Mouse (Mus musculus) neural tube, embryonic 12.5 days (tissue): ENCODE results near the gene Ahcyl1. TPM values are rescaled to one million over a fixed set of nuclear protein-coding genes. Genes with fewer than 3 reads are reported as not detected.
A peak's percentile ranks its signal among the peaks of the same experiment; 100 is the strongest.

Source experiments
- ATAC-seq: fragments of 200-750 bp; cut with Nextera tagmentation; 2 replicates; pipeline ENCODE4 v1.8.0; 2017; ENCODE audit warnings: low read depth, mild to moderate bottlenecking, moderate TSS enrichment, moderate library complexity; ENCODE audit not compliant: low FRiP score
- H3K27ac ChIP-seq: fragments of 300-500 bp; sonication (generic); 2 replicates; pipeline ENCODE4 v1.5.1; 2016
- H3K27me3 ChIP-seq: fragments of 300-500 bp; sonication (generic); replicated peaks from 2 replicates; pipeline ENCODE4 v1.6.1; 2016; ENCODE audit warnings: mild to moderate bottlenecking
- H3K36me3 ChIP-seq: fragments of 300-500 bp; sonication (generic); 2 replicates; pipeline ENCODE4 v1.6.1; 2016; ENCODE audit warnings: mild to moderate bottlenecking
- H3K4me1 ChIP-seq: fragments of 300-500 bp; sonication (generic); 2 replicates; pipeline ENCODE4 v1.6.1; 2016
- H3K4me2 ChIP-seq: fragments of 300-500 bp; sonication (generic); replicated peaks from 2 replicates; pipeline ENCODE4 v1.6.1; 2016; ENCODE audit warnings: mild to moderate bottlenecking
- H3K4me3 ChIP-seq: fragments of 300-500 bp; sonication (generic); 2 replicates; pipeline ENCODE4 v1.5.1; 2016
- H3K9ac ChIP-seq: fragments of 300-500 bp; sonication (generic); 2 replicates; pipeline ENCODE4 v1.6.1; 2016; ENCODE audit warnings: mild to moderate bottlenecking
- H3K9me3 ChIP-seq: fragments of 300-500 bp; sonication (generic); 2 replicates; pipeline ENCODE4 v1.6.1; 2016; ENCODE audit warnings: mild to moderate bottlenecking
- WGBS: fragments of 180-500 bp; shearing (Covaris S2); methylation state at CpG from one replicate; pipeline ENCODE4 v1.1.7; 2016; 5-methylcytosine and 5-hydroxymethylcytosine counted together
- polyA plus RNA-seq: library from polyadenylated mRNA; unstranded; fragments of >200 nt; fragmentation: Nextera tagmentation; extraction: Ambion mirVana; gene quantifications from 2 replicates; pipeline ENCODE4 v1.2.1, GENCODE M21; 2016

Gene Ahcyl1
- polyA plus RNA-seq, 1 experiment from 2014 or later = 137 TPM

DNA sequence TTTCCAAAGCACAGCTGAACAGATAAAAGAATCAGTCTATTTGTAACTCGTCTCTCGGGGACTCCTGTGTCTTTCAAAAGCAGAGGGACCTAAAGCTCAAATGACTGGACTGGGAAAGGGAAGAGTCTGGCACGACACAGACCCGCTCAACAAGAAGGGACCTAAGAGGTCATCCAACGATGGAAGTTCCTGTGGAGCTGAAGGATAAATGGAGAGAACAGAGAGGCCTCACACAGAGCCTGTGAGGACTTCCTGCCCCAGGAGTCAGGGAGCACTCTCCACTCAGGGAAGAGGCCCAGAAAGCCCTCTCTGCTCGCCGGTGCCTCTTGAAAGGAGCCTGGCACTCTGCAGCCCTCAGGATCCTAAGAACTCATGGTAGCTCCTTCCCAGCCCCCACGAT is 60.5 kb downstream of the Ahcyl1 start:
- H3K27me3 ChIP-seq = no peaks in the 10 kb centered on the region
- no peaks in the 10 kb centered on the region for H3K9me3 ChIP-seq
- 65% methylated on average over 8 of the region's 8 CpGs for WGBS
- H3K36me3 ChIP-seq = no peaks in the 10 kb centered on the region
- ATAC-seq = no peak
- H3K27ac ChIP-seq = no peak overlapping the region
- no peak overlapping the region for H3K4me3 ChIP-seq
- no peak overlapping the region for H3K9ac ChIP-seq
- H3K4me2 ChIP-seq = no peak overlapping the region
- no peaks in the 10 kb centered on the region for H3K4me1 ChIP-seq

DNA sequence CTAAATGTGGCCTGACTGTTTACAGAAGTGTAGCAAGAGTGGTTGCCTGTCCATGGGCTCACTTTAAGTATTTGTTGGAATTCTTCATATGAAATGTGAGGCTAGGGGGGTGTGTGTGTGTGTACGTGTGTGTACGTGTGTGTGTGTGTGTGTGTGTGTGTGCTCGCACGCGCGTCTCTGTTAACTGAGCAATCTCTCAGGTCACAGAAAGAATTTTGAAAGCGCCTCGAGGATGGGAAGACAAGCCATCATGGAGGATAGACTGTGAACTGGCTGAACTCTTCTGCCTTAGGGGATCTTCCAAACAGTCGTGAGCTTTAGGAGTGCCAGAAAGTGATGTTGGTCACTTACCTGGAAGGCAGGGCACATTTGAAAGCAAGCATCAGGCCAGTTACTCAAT is 62.5 kb downstream of the Ahcyl1 start:
- Histone ChIP-seq H3K27ac (no peak overlapping the region), H3K36me3 (peaks cover 3% of the 10 kb centered on the region; the same call in 1 of the 2 replicates), H3K4me3 (no peak overlapping the region), H3K9ac (no peak overlapping the region), H3K27me3 (no peaks in the 10 kb centered on the region), H3K9me3 (no peaks in the 10 kb centered on the region), H3K4me2 (no peak overlapping the region), H3K4me1 (peaks cover 13% of the 10 kb centered on the region)
- ATAC-seq = no peak
- 91% methylated on average over 9 of the region's 9 CpGs for whole genome bisulfite sequencing

DNA sequence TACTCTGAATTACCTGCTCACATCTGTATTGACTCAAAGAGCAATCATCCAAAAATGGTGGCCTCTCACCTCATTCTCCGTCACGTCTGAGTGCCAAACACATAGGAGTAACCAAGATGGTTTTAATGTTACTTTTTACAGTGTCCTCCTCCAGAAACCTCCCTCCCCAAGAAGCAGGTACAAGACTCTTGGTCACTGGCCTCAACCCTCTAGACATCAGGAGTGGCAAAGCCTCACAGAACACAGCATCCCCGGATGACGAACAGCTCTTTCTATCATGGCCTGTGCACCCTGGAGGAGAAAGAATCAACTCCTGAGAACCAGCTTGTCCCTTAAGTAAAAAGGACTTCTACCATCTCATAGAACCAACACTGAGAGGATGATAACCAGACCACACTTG is 63.6 kb downstream of the Ahcyl1 start:
- no peak overlapping the region for H3K4me3 ChIP-seq
- no peak for ATAC-seq
- H3K27me3 ChIP-seq = no peaks in the 10 kb centered on the region
- no peak overlapping the region for H3K27ac ChIP-seq
- WGBS = 94% methylated on average over 4 of the region's 4 CpGs
- H3K4me2 ChIP-seq = no peak overlapping the region
- no peak overlapping the region for H3K9ac ChIP-seq
- H3K9me3 ChIP-seq = no peaks in the 10 kb centered on the region
- H3K4me1 ChIP-seq = peaks cover 13% of the 10 kb centered on the region
- peaks cover 6% of the 10 kb centered on the region for H3K36me3 ChIP-seq

DNA sequence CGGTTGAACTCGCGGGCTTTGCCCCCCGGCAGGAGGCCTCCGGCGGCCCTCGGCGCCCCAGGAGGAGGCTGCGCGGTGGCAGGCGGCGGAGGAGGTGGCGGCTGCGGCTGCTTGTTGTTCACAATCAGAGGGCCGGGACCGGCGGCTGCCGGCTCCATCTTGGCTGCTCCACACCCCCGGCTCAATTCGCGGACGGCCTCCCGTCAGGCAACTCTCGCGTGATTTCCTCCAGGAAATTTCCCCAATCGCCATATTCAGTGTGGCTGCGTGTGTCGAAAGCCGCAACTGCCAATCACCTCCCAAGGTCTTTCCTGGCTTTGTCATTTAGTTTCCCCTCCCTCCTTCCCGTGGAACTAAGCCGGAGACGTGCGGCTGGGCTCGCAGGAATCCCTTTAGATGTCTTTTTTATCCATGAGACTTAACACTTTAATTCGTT is 64.8 kb downstream of the Ahcyl1 start, which contains the start of gene Strip1:
Gene Strip1 (minus strand): TSS at position 172 of the 436 bp plus-strand sequence.
- peak within 1 kb of the TSS; percentile 99 for H3K9ac ChIP-seq
- peak within 1 kb of the TSS; percentile 92 for H3K27ac ChIP-seq
- no peaks in the 10 kb centered on the region for H3K27me3 ChIP-seq
- WGBS = under 1% methylated on average over 35 of the region's 35 CpGs
- ATAC-seq = peak; percentile 96
- peak within 1 kb of the TSS; percentile 97 for H3K4me3 ChIP-seq
- H3K36me3 ChIP-seq = peaks cover 18% of the 10 kb centered on the region
- peaks cover 13% of the 10 kb centered on the region for H3K4me1 ChIP-seq
- H3K9me3 ChIP-seq = no peaks in the 10 kb centered on the region
- peak within 1 kb of the TSS; percentile 59 for H3K4me2 ChIP-seq

DNA sequence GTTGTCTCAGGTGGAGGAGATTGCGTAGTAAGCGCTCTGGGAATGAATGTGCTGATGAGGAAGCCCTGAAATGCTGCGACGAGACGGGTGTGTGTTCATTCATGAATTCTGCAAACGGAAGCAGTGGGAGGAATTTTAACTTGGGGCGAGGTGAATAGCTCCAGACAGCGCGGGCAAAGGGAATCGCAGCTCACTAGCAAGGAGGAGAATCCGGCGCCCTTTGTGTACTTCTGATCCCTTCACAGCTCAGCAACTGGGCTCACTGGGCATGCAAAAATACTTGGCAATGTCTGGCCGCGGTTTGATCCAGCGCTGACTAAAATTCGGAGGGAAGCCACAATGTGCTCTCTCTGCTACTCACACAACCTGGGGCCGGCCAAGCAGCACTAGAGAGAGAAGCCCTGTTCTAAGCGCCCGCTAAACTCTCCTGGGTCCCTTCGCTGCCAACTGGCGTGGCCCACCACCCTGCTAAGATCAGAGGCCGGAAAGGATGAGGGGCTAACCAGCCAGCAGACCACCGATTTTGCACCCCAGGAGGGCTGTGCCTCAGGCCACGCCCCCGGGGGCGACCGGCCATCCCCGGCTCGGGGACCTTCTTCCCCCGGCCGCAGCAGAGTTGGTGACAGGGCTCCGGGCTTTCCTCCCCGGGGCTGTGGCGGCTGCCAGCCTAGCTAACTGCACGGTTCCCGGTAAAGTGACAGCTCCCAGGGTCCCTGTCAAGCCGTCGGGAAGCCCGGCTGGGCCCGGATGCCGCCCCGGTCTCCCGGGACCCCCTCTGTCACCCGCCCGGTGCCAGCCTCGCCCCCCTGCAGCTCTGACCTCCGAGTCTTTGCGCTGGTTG is 65.5 kb downstream of the Ahcyl1 start, which contains the start of gene Gm10961:
Gene Gm10961 (plus strand): TSS at position 641 of the 841 bp plus-strand sequence.
- H3K9me3 ChIP-seq = no peaks in the 10 kb centered on the region
- ATAC-seq = peak; percentile 78
- H3K27ac ChIP-seq = peak within 1 kb of the TSS; percentile 92
- peak within 1 kb of the TSS; percentile 59 for H3K4me2 ChIP-seq
- H3K27me3 ChIP-seq = no peaks in the 10 kb centered on the region
- H3K4me1 ChIP-seq = peaks cover 13% of the 10 kb centered on the region
- 1% methylated on average over 48 of the region's 48 CpGs for WGBS
- peaks cover 25% of the 10 kb centered on the region for H3K36me3 ChIP-seq
- H3K9ac ChIP-seq = peak within 1 kb of the TSS; percentile 99
- H3K4me3 ChIP-seq = peak within 1 kb of the TSS; percentile 97

DNA sequence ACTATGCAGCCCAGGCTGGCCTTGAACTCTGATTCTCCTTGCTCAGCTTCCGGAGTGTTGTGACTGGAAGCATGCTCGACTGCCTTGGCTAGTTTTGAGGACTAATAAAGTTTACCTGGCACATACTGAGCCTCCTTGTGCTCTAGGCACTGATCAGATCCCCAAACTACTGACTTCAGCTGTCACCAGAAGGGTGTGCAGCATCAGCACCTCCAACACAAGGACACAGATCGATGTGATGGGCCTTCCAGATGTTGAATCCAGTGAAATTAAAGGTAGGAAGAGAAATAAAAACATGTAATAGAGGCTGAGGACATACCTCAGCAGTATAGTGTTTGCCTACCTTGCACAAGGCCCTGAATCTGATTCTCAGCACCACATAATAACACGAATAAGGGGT is 66.9 kb downstream of the Ahcyl1 start:
- no peak for ATAC-seq
- peak overlapping the region; percentile 59; the same call in 1 of the 2 replicates for H3K4me2 ChIP-seq
- 95% methylated on average over 4 of the region's 4 CpGs for WGBS

DNA sequence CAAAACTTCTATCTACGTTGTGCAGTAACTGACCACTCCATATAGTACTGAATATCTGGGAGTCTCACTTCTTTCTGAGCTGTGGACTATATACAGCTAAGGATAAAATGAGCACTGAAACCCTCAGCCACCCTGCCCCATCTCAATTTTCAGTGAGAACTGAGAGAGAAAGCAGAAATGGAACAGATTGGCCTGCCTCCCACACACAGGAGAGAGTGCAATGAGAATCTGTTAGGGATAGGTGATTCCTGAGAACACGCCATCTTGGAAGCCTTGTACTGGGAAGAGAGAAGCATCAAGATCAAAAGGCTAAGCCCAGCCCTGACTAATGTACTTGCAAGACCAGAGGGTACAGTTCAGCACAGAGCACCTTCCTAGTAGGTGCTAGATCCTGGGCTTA is 67.8 kb downstream of the Ahcyl1 start:
- Histone ChIP-seq H3K27ac (no peak overlapping the region), H3K36me3 (peaks cover 48% of the 10 kb centered on the region), H3K9ac (no peak overlapping the region), H3K27me3 (no peaks in the 10 kb centered on the region), H3K4me2 (no peak overlapping the region), H3K4me1 (peaks cover 13% of the 10 kb centered on the region), H3K4me3 (no peak overlapping the region), H3K9me3 (no peaks in the 10 kb centered on the region)
- no peak for ATAC-seq
- WGBS = 95% methylated on average over 2 of the region's 2 CpGs

More for the DNA sequence above, 66.9 kb downstream of the Ahcyl1 start:
- Histone ChIP-seq H3K27ac (no peak overlapping the region), H3K27me3 (no peaks in the 10 kb centered on the region), H3K4me1 (peaks cover 13% of the 10 kb centered on the region), H3K36me3 (peaks cover 40% of the 10 kb centered on the region), H3K4me3 (no peak overlapping the region), H3K9ac (no peak overlapping the region), H3K9me3 (no peaks in the 10 kb centered on the region)

DNA sequence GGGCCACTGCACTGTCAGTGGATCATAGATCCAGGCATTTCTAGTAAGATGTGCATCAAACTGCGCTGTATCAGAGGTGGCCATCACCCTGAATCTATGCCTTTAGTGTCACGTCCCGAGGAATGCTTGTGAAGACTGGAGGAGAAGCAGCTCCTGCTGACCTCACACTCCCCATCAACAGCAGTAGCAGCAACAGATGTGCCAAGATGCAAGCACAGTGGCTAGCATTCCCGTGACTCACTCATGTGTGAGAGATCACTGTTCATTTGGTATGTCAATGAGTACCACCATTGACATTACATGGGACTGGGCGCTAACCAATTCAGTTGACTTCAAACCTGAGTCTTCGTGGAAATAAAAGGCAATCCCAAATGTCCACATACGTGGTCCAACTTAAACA is 68.7 kb downstream of the Ahcyl1 start:
- Histone ChIP-seq H3K27ac (no peak overlapping the region), H3K9me3 (no peaks in the 10 kb centered on the region), H3K27me3 (no peaks in the 10 kb centered on the region), H3K36me3 (peaks cover 57% of the 10 kb centered on the region), H3K4me2 (no peak overlapping the region), H3K4me1 (peaks cover 13% of the 10 kb centered on the region), H3K4me3 (no peak overlapping the region), H3K9ac (no peak overlapping the region)
- no peak for ATAC-seq
- 92% methylated on average over 7 of the region's 7 CpGs for WGBS

DNA sequence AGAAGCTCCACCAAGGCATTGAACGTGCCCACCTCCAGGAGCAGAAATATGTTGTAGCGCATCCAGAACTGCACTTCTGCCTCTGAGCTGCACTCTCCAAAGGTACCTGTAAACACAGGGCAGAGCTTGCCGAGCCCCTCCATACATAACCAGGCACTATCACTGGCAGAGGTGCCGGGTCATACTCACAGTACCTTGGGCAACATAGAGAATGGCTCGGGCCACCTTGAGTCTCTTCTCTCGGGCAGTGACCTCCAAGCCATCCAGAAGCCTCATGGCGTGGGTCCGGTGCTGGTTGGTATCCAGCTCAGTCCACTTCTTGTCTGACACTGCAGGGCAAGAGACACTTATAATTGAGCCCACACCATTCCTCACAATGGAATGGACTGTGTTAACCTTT is 69.6 kb downstream of the Ahcyl1 start:
- H3K27me3 ChIP-seq = no peaks in the 10 kb centered on the region
- H3K27ac ChIP-seq = no peak overlapping the region
- ATAC-seq = no peak
- no peak overlapping the region for H3K4me3 ChIP-seq
- peaks cover 66% of the 10 kb centered on the region for H3K36me3 ChIP-seq
- no peak overlapping the region for H3K4me2 ChIP-seq
- H3K9me3 ChIP-seq = no peaks in the 10 kb centered on the region
- no peak overlapping the region for H3K9ac ChIP-seq
- WGBS = 96% methylated on average over 8 of the region's 8 CpGs
- peaks cover 13% of the 10 kb centered on the region for H3K4me1 ChIP-seq

DNA sequence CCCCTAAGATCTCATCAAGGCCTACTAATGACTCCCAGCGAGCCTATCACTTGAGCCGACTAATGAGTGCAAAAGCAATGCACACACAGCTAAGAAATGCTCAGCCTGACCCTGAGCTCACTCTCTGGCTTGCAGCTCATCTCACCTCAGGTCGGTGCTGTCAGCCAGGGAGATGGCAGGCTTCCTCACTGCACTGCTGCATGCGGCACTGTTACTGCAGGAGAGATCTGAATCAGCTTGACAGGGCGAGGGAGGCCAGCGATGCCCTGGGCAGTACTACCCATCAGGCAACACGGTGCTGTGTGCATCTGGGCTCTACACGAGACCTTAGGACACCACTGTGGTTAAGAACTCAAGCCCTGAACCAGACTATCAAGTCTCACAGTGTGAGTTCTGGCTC is 70.8 kb downstream of the Ahcyl1 start:
- Histone ChIP-seq H3K4me3 (no peak overlapping the region), H3K27ac (no peak overlapping the region), H3K9me3 (no peaks in the 10 kb centered on the region), H3K4me2 (no peak overlapping the region), H3K27me3 (no peaks in the 10 kb centered on the region), H3K9ac (no peak overlapping the region), H3K4me1 (peaks cover 13% of the 10 kb centered on the region), H3K36me3 (peaks cover 78% of the 10 kb centered on the region)
- WGBS = 93% methylated on average over 8 of the region's 8 CpGs
- no peak for ATAC-seq

DNA sequence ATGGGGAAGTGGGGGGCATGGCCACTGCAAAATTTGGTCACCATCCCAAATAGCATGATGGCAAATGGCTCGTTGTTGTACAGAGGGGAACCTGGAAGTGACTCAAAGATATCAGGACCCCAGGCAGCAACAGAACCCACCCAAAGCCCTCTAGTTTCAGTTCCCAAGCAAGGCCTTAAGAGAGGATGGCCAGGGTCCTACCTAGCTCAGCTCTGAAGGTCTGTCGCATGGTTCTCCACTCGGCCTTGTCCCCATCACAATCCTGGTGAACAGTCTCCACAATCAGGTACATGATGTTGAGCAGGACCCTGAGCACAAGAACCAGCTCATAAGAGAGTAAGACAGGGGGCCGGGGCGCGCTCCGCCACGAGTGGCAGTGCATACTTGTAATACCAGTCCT is 71.9 kb downstream of the Ahcyl1 start:
- 96% methylated on average over 8 of the region's 8 CpGs for WGBS
- H3K27ac ChIP-seq = no peak overlapping the region
- no peaks in the 10 kb centered on the region for H3K27me3 ChIP-seq
- no peak overlapping the region for H3K4me2 ChIP-seq
- H3K4me3 ChIP-seq = no peak overlapping the region
- peaks cover 85% of the 10 kb centered on the region for H3K36me3 ChIP-seq
- H3K4me1 ChIP-seq = 0 out of 2 replicates have a peak, but pooled peaks cover 2% of the 10 kb centered on the region
- H3K9ac ChIP-seq = no peak overlapping the region
- no peaks in the 10 kb centered on the region for H3K9me3 ChIP-seq
- ATAC-seq = no peak

DNA sequence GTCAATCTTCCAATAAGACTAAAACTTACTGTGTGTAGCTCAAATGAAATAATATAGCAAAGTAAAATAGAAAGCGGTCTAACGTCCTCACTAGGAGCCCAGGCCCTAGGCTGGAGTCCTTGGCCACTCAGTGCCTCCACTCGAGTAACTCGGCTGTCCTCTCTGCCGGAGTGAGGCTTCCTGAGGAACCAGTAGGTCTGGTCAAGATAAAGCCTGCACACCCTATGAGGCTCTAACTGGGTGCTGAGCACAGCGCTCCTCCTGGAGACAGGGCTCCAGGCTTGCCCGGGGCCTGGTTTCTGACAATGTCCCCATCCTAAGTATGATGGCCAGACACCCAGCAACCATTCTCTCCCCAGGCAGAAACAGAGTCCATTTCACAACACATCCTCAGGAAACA is 73.8 kb downstream of the Ahcyl1 start:
- ATAC-seq = no peak
- Histone ChIP-seq H3K36me3 (peaks cover 97% of the 10 kb centered on the region), H3K4me1 (no peaks in the 10 kb centered on the region), H3K4me3 (no peak overlapping the region), H3K27me3 (no peaks in the 10 kb centered on the region), H3K9me3 (no peaks in the 10 kb centered on the region), H3K9ac (no peak overlapping the region), H3K4me2 (no peak overlapping the region), H3K27ac (no peak overlapping the region)
- WGBS = 97% methylated on average over 7 of the region's 7 CpGs
